Mouse (Mus musculus): ENCODE measurements around the gene Olfr881. TPM values are rescaled to one million over a fixed set of nuclear protein-coding genes. Genes with fewer than 3 reads are reported as not detected.

The Olfr881 gene
- total RNA-seq (2021): not detected
- long read RNA-seq: 0 reads

GRCm38 (mm10) chr9:37991525-37991924, at the start of gene Olfr881:
Olfr881 (plus strand) TSS chr9:37991825.
- DNase-seq (ENCODE audit: low spot score in 2 of 2): no peak

- no peak for DNase-seq (ENCODE audit: low spot score in 2 of 2)
These were observed 7.1 kb downstream of the Olfr881 start for GRCm38 (mm10) chr9:37998581-37999204.

- DNase-seq (ENCODE audit: low spot score in 2 of 2): no peak
These were observed 8.4 kb downstream of the Olfr881 start for GRCm38 (mm10) chr9:38000021-38000420.

- no peak for DNase-seq (ENCODE audit: low spot score in 2 of 2)
These were observed 33.9 kb downstream of the Olfr881 start, which contains the start of gene Olfr883 for GRCm38 (mm10) chr9:38025508-38025907. Olfr883 (plus strand) TSS chr9:38025808.

Other genes with a start within 250 kb of the Olfr881 start
- not detected for gene Olfr874, start 246.7 kb upstream of the Olfr881 start, total RNA-seq (2021)
- not detected for gene Olfr875, start 220.0 kb upstream of the Olfr881 start, total RNA-seq (2021)
- not detected for gene Olfr876, start 188.8 kb upstream of the Olfr881 start, total RNA-seq (2021)
- gene Olfr877, start 137.6 kb upstream of the Olfr881 start, total RNA-seq (2021): not detected
- gene Olfr145, start 95.1 kb upstream of the Olfr881 start, total RNA-seq (2021): not detected
- not detected for gene Olfr878, start 74.0 kb upstream of the Olfr881 start, total RNA-seq (2021)
- gene Olfr883, start 34.0 kb downstream of the Olfr881 start, total RNA-seq (2021): not detected
- not detected for gene Olfr884, start 54.7 kb downstream of the Olfr881 start, total RNA-seq (2021)
- gene Olfr885, start 69.5 kb downstream of the Olfr881 start, total RNA-seq (2021): not detected
- not detected for gene Olfr887, start 92.2 kb downstream of the Olfr881 start, total RNA-seq (2021)
- not detected for gene Olfr888, start 116.3 kb downstream of the Olfr881 start, total RNA-seq (2021)
- not detected for gene Olfr889, start 123.4 kb downstream of the Olfr881 start, total RNA-seq (2021)
- not detected for gene Olfr890, start 150.7 kb downstream of the Olfr881 start, total RNA-seq (2021)
- not detected for gene Olfr891, start 189.0 kb downstream of the Olfr881 start, total RNA-seq (2021)
- not detected for gene Olfr893, start 216.5 kb downstream of the Olfr881 start, total RNA-seq (2021)
- gene Olfr894, start 226.2 kb downstream of the Olfr881 start, total RNA-seq (2021): not detected

Data from layer of hippocampus, postnatal 10 days (tissue).